Mouse (Mus musculus): ENCODE measurements around the gene Slc43a1. TPM values are rescaled to one million over a fixed set of nuclear protein-coding genes. Genes with fewer than 3 reads are reported as not detected.

Gene Slc43a1
- total RNA-seq, 1 experiment: 30.2 TPM

DNA sequence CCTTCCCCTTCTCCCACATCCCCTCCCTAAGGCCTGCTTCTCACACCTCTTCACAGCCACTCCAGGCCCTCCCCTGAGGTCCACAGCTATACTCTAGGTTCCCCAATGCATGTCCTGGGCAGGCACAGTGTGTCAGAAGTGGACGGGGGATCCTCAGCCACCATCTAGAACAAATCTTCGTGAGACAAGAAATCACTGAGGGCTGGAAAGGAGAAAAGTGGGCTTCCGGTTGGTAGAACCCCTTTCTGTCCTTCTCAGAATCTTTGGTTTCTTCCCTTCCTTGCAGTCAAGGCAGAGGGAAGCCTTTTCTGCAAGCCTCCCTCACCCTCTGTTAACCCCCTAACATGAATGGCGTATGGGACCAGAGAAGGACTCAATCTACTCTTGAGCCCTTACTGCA is 45.3 kb downstream of the Slc43a1 start:
- peaks cover 0 to 11% of the 10 kb centered on the region in 2 experiments; a peak in 2 of 4 replicates for H3K4me1 ChIP-seq (ENCODE audit: control insufficient read depth in 2 of 2, insufficient read depth in 2 of 2, low read length in 2 of 2, poor library complexity in 1 of 2)

GRCm38 (mm10) chr2:84884611-84885010 is 46.0 kb downstream of the Slc43a1 start:
- DNase-seq (ENCODE audit: low read depth, low spot score): no peak
- Histone ChIP-seq H3K4me1 (ENCODE audit: control insufficient read depth in 2 of 2, insufficient read depth in 2 of 2, low read length in 2 of 2, poor library complexity in 1 of 2) (peaks cover 0 to 14% of the 10 kb centered on the region in 2 experiments; a peak in 2 of 4 replicates), H3K9me3 (ENCODE audit: control insufficient read depth, insufficient read depth, low read depth, low read length) (no peaks in the 10 kb centered on the region), H3K36me3 (ENCODE audit: control insufficient read depth, insufficient read depth, low read length, poor library complexity, severe bottlenecking) (no peaks in the 10 kb centered on the region), H3K9ac (ENCODE audit: insufficient read depth, low read depth, low read length, poor library complexity, severe bottlenecking) (no peak overlapping the region), H3K4me3 (ENCODE audit: insufficient read depth in 1 of 2, low read depth in 1 of 2, low read length in 2 of 2, poor library complexity in 1 of 2, severe bottlenecking in 1 of 2) (no peak overlapping the region), H3K27ac (ENCODE audit: insufficient read depth, low read depth, low read length, poor library complexity, severe bottlenecking) (no peak overlapping the region)
- TF ChIP-seq ZNF384 (IDR thresholded peaks at IDR 0.05; ENCODE audit: low read depth, low read length): no peak
- TF ChIP-seq HCFC1 (IDR thresholded peaks at IDR 0.05; ENCODE audit: borderline replicate concordance, insufficient read depth, low read length): no peak
- TF ChIP-seq ZC3H11A (IDR thresholded peaks at IDR 0.05; ENCODE audit: borderline replicate concordance, low read depth, low read length): no peak
- TF ChIP-seq MAFK (IDR thresholded peaks at IDR 0.05; ENCODE audit: insufficient read depth, low read depth, low read length): no peak
- TF ChIP-seq CHD2 (IDR thresholded peaks at IDR 0.05; ENCODE audit: low read depth, low read length): no peak
- in situ Hi-C loops (cut with MboI; ENCODE audit: low sequenced_read_pairs in 2 of 2, unreplicated experiment in 2 of 2): no loop called here

More for the DNA sequence above, 45.3 kb downstream of the Slc43a1 start:
- Histone ChIP-seq H3K36me3 (ENCODE audit: control insufficient read depth, insufficient read depth, low read length, poor library complexity, severe bottlenecking) (no peaks in the 10 kb centered on the region), H3K9me3 (ENCODE audit: control insufficient read depth, insufficient read depth, low read depth, low read length) (no peaks in the 10 kb centered on the region), H3K4me3 (ENCODE audit: insufficient read depth in 1 of 2, low read depth in 1 of 2, low read length in 2 of 2, poor library complexity in 1 of 2, severe bottlenecking in 1 of 2) (no peak overlapping the region), H3K9ac (ENCODE audit: insufficient read depth, low read depth, low read length, poor library complexity, severe bottlenecking) (no peak overlapping the region), H3K27ac (ENCODE audit: insufficient read depth, low read depth, low read length, poor library complexity, severe bottlenecking) (no peak overlapping the region)
- no peak for TF ChIP-seq ZC3H11A (IDR thresholded peaks at IDR 0.05; ENCODE audit: borderline replicate concordance, low read depth, low read length)
- no peak for DNase-seq (ENCODE audit: low read depth, low spot score)
- in situ Hi-C loops (cut with MboI; ENCODE audit: low sequenced_read_pairs in 2 of 2, unreplicated experiment in 2 of 2): no loop called here

DNA sequence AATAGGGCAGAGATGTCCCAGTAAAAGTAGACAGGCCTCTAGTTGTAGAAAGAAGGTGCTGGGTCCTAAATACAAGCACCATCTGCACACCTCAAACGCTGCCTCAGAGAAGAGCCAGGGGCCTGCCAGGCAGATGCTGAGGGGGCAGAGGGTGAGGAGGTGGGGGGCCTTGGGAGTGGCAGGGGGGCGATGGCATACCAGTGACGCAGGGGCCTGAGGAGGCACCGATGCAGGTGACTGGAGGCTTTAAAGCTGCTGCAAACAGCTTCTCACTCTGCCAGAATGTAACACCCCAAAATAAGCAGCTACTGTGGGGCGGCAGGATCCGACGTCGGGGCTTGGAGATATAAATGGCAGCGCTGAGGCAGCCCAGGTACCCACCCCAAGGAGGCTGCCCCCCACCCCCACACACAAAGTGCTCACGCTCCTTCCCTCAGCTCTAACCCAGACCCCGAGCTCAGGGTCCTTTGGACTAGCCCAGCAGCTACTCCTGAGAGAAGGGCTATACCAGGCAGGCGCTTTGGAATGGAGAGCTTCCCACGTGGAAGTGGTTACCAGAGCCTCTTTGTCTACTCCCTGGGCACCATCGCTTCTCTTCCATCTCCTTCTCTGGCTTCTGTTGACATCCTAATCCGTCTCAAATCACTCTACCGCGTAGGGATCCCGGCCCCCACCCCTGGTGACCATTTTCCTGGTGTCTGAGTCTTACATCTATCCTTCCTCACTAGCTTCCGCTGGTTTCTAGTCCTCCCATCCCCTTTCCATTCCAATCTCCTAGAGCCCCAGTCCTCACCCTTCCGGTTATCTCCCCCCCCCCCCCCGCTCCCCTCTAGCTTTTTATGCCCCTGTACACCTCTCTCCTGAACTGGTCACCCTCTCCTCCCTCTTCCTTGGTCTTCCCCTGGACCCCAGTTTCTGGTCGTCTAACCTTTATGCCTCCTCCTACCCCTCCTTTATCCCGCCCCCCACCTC is 46.7 kb downstream of the Slc43a1 start:
- Histone ChIP-seq H3K36me3 (ENCODE audit: control insufficient read depth, insufficient read depth, low read length, poor library complexity, severe bottlenecking) (no peaks in the 10 kb centered on the region), H3K9ac (ENCODE audit: insufficient read depth, low read depth, low read length, poor library complexity, severe bottlenecking) (no peak overlapping the region), H3K27ac (ENCODE audit: insufficient read depth, low read depth, low read length, poor library complexity, severe bottlenecking) (no peak overlapping the region), H3K9me3 (ENCODE audit: control insufficient read depth, insufficient read depth, low read depth, low read length) (no peaks in the 10 kb centered on the region), H3K4me1 (ENCODE audit: control insufficient read depth in 2 of 2, insufficient read depth in 2 of 2, low read length in 2 of 2, poor library complexity in 1 of 2) (peaks cover 0 to 14% of the 10 kb centered on the region in 2 experiments; a peak in 2 of 4 replicates), H3K4me3 (ENCODE audit: insufficient read depth in 1 of 2, low read depth in 1 of 2, low read length in 2 of 2, poor library complexity in 1 of 2, severe bottlenecking in 1 of 2) (peak overlapping the region; percentile 78 to 89; a peak in 3 of 4 replicates)
- TF ChIP-seq ZNF384 (IDR thresholded peaks at IDR 0.05; ENCODE audit: low read depth, low read length) (no peak), MAFK (IDR thresholded peaks at IDR 0.05; ENCODE audit: insufficient read depth, low read depth, low read length) (no peak), CHD2 (IDR thresholded peaks at IDR 0.05; ENCODE audit: low read depth, low read length) (no peak), HCFC1 (IDR thresholded peaks at IDR 0.05; ENCODE audit: borderline replicate concordance, insufficient read depth, low read length) (no peak), ZC3H11A (IDR thresholded peaks at IDR 0.05; ENCODE audit: borderline replicate concordance, low read depth, low read length) (no peak)
- in situ Hi-C loops (cut with MboI; ENCODE audit: low sequenced_read_pairs in 2 of 2, unreplicated experiment in 2 of 2): no loop called here
- DNase-seq (ENCODE audit: low read depth, low spot score): no peak

GRCm38 (mm10) chr2:84886234-84886731 is 47.6 kb downstream of the Slc43a1 start, which contains the start of gene Rtn4rl2:
Rtn4rl2 (minus strand) TSS chr2:84886710.
- TF ChIP-seq ZNF384 (IDR thresholded peaks at IDR 0.05; ENCODE audit: low read depth, low read length) (no peak), MAFK (IDR thresholded peaks at IDR 0.05; ENCODE audit: insufficient read depth, low read depth, low read length) (peak; percentile 81; the same call in 1 of the 2 replicates)
- H3K9ac ChIP-seq (ENCODE audit: insufficient read depth, low read depth, low read length, poor library complexity, severe bottlenecking): peak within 1 kb of the TSS; percentile 54; the same call in 1 of the 2 replicates
- no peak within 1 kb of the TSS for H3K27ac ChIP-seq (ENCODE audit: insufficient read depth, low read depth, low read length, poor library complexity, severe bottlenecking)
- no peaks in the 10 kb centered on the region for H3K36me3 ChIP-seq (ENCODE audit: control insufficient read depth, insufficient read depth, low read length, poor library complexity, severe bottlenecking)
- peaks cover 0 to 14% of the 10 kb centered on the region in 2 experiments; a peak in 2 of 4 replicates for H3K4me1 ChIP-seq (ENCODE audit: control insufficient read depth in 2 of 2, insufficient read depth in 2 of 2, low read length in 2 of 2, poor library complexity in 1 of 2)
- peak within 1 kb of the TSS; percentile 78 to 89 for H3K4me3 ChIP-seq (ENCODE audit: insufficient read depth in 1 of 2, low read depth in 1 of 2, low read length in 2 of 2, poor library complexity in 1 of 2, severe bottlenecking in 1 of 2)
- H3K9me3 ChIP-seq (ENCODE audit: control insufficient read depth, insufficient read depth, low read depth, low read length): no peaks in the 10 kb centered on the region
- in situ Hi-C loops (cut with MboI; ENCODE audit: low sequenced_read_pairs in 2 of 2, unreplicated experiment in 2 of 2): no loop called here
- no peak for DNase-seq (ENCODE audit: low read depth, low spot score)

All from ES-E14 (cell line).